Mouse (Mus musculus): ENCODE results near the gene Kank2. TPM values are rescaled to one million over a fixed set of nuclear protein-coding genes. Genes with fewer than 3 reads are reported as not detected.
A peak's percentile ranks its signal among the peaks of the same experiment; 100 is the strongest.

The Kank2 gene
- polyA plus RNA-seq, 1 experiment from 2014 or later = 4.9 TPM

DNA sequence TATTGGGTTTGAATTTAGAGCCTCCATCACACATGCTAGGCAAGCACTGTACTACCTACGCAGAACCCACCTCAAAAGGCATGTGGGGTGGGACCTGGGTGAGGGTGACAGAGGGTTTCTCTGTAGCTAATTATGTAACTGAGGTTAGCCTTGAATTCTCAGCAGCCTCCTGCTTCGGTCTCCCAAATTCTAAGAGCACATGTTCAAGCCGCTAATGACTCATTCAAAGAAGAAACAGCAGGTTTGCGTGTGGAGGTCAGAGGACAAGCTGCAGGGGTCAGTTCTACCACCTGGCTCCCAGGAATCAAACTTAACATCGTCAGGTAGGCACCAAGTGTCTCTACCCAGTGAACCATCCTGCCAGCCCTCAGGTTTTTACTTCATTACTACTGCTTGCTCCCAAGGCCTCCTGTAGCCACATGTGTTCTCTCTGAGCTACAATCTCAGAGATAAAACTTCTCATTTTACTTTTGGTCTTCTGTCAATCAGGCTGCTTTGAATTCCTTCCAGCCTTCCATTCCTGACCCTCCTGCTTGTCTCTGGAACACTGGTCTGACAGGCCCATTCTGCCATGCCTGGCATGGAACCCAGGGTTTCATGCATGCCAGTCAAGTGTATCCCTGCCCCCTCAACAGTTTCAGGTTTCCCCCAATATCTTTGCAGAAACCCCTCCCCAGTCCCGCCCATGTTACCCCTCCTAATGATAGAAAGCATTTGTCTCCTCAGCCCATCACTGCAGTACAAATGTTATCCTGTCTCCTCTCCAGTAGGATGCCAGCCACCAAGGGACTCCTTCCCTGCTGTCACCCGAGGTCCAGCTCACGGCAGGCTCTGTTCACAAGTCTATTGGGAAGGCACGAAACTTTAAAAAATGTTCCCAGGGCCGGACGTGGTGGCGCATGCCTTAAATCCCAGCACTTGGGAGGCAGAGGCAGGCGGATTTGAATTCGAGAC, 39.7 kb downstream of the Kank2 start:
- Histone ChIP-seq H3K27ac (replicated peaks) (no peak overlapping the region), H3K4me3 (replicated peaks) (peak overlapping the region; percentile 61), H3K4me1 (peaks cover 15% of the 10 kb centered on the region), H3K27me3 (replicated peaks) (no peaks in the 10 kb centered on the region), H3K9me3 (replicated peaks) (no peaks in the 10 kb centered on the region), H3K4me2 (peak overlapping the region; percentile 97), H3K36me3 (no peaks in the 10 kb centered on the region), H3K9ac (replicated peaks) (no peak overlapping the region)
- ATAC-seq (ENCODE audit: low FRiP score) = no peak
- WGBS = 67% methylated on average over 14 of the region's 14 CpGs

DNA sequence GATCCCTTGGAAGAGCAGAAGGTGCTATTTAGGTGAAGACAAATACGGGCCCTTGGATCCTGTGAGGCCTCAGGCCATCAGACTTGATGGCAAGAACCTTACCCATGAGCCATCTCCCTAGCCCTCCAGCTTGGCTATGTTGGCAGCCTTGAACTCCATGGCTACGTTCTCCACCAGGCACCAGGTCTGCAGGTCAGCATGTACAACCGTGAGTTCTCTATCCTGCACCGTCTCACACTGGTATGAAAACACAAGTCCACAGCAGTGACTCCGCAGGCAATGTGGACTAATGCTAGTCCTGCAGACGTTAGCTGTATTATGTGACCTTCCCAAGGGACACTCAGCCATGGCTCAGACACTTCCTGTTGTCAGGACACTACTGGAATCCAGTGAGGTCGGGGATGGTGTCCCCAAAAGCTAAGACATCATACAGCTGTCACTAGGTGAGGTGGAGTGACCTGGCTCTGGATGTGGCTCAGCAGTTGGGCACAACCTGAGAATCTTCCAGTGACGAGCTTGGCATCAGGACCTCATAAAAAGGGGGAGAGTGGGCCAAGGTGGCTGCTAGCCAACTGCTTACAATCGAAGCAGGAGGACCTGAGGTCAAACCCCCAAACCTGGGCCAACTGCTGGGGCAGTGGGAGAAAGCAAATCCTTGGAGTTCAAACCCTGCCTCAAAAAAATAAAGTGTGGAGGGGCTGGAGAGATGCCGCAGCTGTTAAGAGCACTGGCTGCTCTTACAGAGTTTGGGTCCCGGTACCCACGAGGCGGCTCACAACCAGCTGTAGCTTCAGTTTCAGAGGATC, 43.8 kb downstream of the Kank2 start:
- no peak for ATAC-seq (ENCODE audit: low FRiP score)
- WGBS = 80% methylated on average over 13 of the region's 13 CpGs

GRCm38 (mm10) chr9:21754003-21754402, 44.5 kb downstream of the Kank2 start:
- Histone ChIP-seq H3K9me3 (replicated peaks) (no peaks in the 10 kb centered on the region), H3K27ac (replicated peaks) (no peak overlapping the region), H3K27me3 (replicated peaks) (no peaks in the 10 kb centered on the region), H3K4me1 (peaks cover 4% of the 10 kb centered on the region), H3K4me2 (no peak overlapping the region), H3K4me3 (replicated peaks) (no peak overlapping the region), H3K36me3 (peaks cover 5% of the 10 kb centered on the region), H3K9ac (replicated peaks) (no peak overlapping the region)
- 78% methylated on average over 2 of the region's 2 CpGs for WGBS
- no peak for ATAC-seq (ENCODE audit: low FRiP score)

More for the DNA sequence above, 43.8 kb downstream of the Kank2 start:
- Histone ChIP-seq H3K27ac (replicated peaks) (no peak overlapping the region), H3K36me3 (no peaks in the 10 kb centered on the region), H3K9me3 (replicated peaks) (no peaks in the 10 kb centered on the region), H3K27me3 (replicated peaks) (no peaks in the 10 kb centered on the region), H3K4me2 (no peak overlapping the region), H3K4me3 (replicated peaks) (no peak overlapping the region), H3K4me1 (peaks cover 11% of the 10 kb centered on the region), H3K9ac (replicated peaks) (no peak overlapping the region)

GRCm38 (mm10) chr9:21752252-21752792, 46.2 kb downstream of the Kank2 start:
- Histone ChIP-seq H3K9me3 (replicated peaks) (no peaks in the 10 kb centered on the region), H3K9ac (replicated peaks) (no peak overlapping the region), H3K4me1 (peaks cover 6% of the 10 kb centered on the region), H3K27me3 (replicated peaks) (no peaks in the 10 kb centered on the region), H3K4me3 (replicated peaks) (no peak overlapping the region), H3K27ac (replicated peaks) (no peak overlapping the region), H3K36me3 (peaks cover 19% of the 10 kb centered on the region), H3K4me2 (no peak overlapping the region)
- 68% methylated on average over 10 of the region's 10 CpGs for WGBS
- ATAC-seq (ENCODE audit: low FRiP score) = no peak

- no peak overlapping the region for H3K27ac ChIP-seq (replicated peaks)
- no peaks in the 10 kb centered on the region for H3K27me3 ChIP-seq (replicated peaks)
- H3K9ac ChIP-seq (replicated peaks) = no peak overlapping the region
- H3K36me3 ChIP-seq = peaks cover 29% of the 10 kb centered on the region
- H3K4me3 ChIP-seq (replicated peaks) = no peak overlapping the region
- H3K4me1 ChIP-seq = peaks cover 6% of the 10 kb centered on the region
- ATAC-seq (ENCODE audit: low FRiP score) = no peak
- no peaks in the 10 kb centered on the region for H3K9me3 ChIP-seq (replicated peaks)
- WGBS = 71% methylated on average over 6 of the region's 6 CpGs
- H3K4me2 ChIP-seq = no peak overlapping the region
These were observed 47.2 kb downstream of the Kank2 start for GRCm38 (mm10) chr9:21751347-21751746.

GRCm38 (mm10) chr9:21750370-21750769, 48.2 kb downstream of the Kank2 start:
- no peak for ATAC-seq (ENCODE audit: low FRiP score)
- H3K9ac ChIP-seq (replicated peaks) = no peak overlapping the region
- no peaks in the 10 kb centered on the region for H3K27me3 ChIP-seq (replicated peaks)
- H3K27ac ChIP-seq (replicated peaks) = no peak overlapping the region
- peaks cover 39% of the 10 kb centered on the region for H3K36me3 ChIP-seq
- 83% methylated on average over 3 of the region's 3 CpGs for WGBS
- no peak overlapping the region for H3K4me2 ChIP-seq
- no peak overlapping the region for H3K4me3 ChIP-seq (replicated peaks)
- peaks cover 6% of the 10 kb centered on the region for H3K4me1 ChIP-seq
- no peaks in the 10 kb centered on the region for H3K9me3 ChIP-seq (replicated peaks)

DNA sequence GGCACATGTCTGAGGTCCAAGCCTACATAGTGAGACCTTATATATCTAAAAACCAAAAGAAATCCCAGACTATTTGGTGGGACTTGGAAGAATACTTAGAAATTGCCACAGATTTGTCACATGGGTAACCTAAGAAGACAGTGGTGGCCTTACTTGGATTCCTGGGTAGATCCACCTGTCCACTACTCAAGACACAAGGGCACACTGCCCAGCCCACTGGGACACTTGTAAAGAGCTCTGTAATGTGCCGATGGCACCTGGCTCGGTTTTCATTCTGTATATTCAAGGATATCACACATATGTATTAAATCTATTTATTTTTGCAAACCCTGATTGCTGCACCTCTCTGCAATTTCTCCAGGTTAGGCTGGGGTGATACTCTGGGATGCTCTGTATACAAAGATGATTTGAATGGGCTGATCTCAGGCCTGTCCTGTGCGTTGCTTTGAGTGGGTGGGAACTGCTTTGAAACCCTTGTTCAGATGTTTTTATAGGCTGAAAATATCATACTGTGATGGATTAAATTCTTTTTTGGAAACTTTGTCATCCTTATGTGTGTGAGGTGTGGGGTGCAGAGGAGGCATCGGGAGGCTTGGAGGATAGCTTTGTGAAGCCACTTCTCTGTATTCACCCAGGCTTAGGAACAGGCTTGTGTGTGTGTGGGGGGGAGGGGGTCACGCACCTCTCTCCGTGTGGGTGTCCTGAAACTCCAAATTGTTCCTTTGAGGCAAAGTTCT, 49.0 kb downstream of the Kank2 start:
- H3K4me3 ChIP-seq (replicated peaks) = no peak overlapping the region
- no peak overlapping the region for H3K27ac ChIP-seq (replicated peaks)
- H3K9ac ChIP-seq (replicated peaks) = no peak overlapping the region
- peaks cover 47% of the 10 kb centered on the region for H3K36me3 ChIP-seq
- no peak overlapping the region for H3K4me2 ChIP-seq
- peaks cover 6% of the 10 kb centered on the region for H3K4me1 ChIP-seq
- 89% methylated on average over 6 of the region's 6 CpGs for WGBS
- H3K9me3 ChIP-seq (replicated peaks) = no peaks in the 10 kb centered on the region
- H3K27me3 ChIP-seq (replicated peaks) = no peaks in the 10 kb centered on the region
- ATAC-seq (ENCODE audit: low FRiP score) = no peak

DNA sequence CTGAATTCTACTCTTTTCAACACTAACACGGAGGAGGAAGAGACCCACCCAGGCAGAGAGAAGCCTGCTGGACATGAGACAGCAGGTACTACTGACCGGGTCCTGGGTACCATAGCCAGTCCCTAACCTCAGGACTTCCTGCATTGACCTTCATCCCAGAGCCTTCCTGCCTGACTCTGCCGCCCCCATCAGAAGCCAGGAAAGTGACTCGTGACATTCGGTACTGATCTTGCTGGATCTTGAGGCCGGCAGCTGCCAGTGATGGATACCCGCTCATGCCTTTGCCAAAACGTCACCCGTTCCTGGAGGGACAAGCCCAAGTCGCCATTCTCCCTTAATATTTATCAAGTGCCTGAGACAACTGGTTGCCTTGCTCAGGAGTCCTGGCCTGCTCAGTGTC, 50.1 kb downstream of the Kank2 start:
- Histone ChIP-seq H3K27ac (replicated peaks) (peak overlapping the region; percentile 23), H3K4me2 (no peak overlapping the region), H3K4me1 (peaks cover 6% of the 10 kb centered on the region; the same call in 1 of the 2 replicates), H3K27me3 (replicated peaks) (no peaks in the 10 kb centered on the region), H3K4me3 (replicated peaks) (no peak overlapping the region), H3K36me3 (peaks cover 57% of the 10 kb centered on the region), H3K9ac (replicated peaks) (no peak overlapping the region), H3K9me3 (replicated peaks) (no peaks in the 10 kb centered on the region)
- no peak for ATAC-seq (ENCODE audit: low FRiP score)
- 89% methylated on average over 10 of the region's 10 CpGs for WGBS

DNA sequence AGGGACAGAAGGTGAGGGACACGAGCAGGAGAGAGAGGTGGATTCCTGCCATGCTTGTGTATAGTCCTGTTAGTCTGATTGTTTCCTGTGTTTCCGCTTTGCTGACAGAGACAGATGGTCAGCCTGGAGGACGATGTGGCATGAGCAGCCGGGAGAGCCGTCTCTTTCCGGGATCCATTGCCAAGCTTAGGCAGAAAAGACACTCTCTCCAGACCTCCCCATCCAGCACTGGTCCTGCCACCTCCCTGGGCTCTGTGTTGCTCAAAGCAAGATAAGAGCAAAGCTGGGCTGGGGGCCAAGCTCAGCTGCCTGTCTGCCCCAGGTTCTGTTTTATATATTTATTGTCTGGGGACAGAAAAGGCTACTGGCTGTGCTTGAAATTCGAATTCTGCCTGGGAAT, 50.5 kb downstream of the Kank2 start:
- H3K36me3 ChIP-seq = peaks cover 57% of the 10 kb centered on the region
- H3K27me3 ChIP-seq (replicated peaks) = no peaks in the 10 kb centered on the region
- H3K4me2 ChIP-seq = no peak overlapping the region
- peaks cover 6% of the 10 kb centered on the region; the same call in 1 of the 2 replicates for H3K4me1 ChIP-seq
- ATAC-seq (ENCODE audit: low FRiP score) = no peak
- no peak overlapping the region for H3K4me3 ChIP-seq (replicated peaks)
- 51% methylated on average over 7 of the region's 7 CpGs for WGBS
- no peaks in the 10 kb centered on the region for H3K9me3 ChIP-seq (replicated peaks)
- H3K9ac ChIP-seq (replicated peaks) = no peak overlapping the region
- peak overlapping the region; percentile 23 for H3K27ac ChIP-seq (replicated peaks)

DNA sequence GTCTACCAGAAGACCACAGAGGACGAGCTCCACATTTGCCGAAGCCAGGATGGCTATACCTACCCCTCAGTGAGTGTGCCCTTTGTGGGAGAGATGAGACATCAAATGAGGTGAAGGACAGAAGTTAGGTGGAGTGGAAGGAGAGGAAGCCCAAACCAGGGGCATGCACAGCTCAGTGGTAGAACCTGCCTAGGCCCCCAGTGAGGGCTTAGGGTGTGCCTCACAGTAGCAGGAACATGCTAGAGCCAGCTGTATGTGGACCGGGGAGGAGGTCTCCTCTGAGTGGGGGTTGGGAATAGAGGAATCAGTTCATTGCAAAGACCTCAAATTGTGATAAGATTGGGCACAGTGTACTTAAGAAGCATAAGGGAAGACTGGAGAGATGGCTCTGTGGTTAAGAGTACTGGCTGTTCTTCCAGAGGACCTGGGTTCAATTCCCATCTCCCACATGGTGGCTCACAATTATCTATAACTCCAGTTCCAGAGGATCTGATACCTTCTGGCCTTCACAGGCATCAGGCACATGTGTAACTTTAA, 51.2 kb downstream of the Kank2 start:
- Histone ChIP-seq H3K9me3 (replicated peaks) (no peaks in the 10 kb centered on the region), H3K4me3 (replicated peaks) (no peak overlapping the region), H3K9ac (replicated peaks) (no peak overlapping the region), H3K4me1 (peaks cover 5% of the 10 kb centered on the region; the same call in 1 of the 2 replicates), H3K36me3 (peaks cover 65% of the 10 kb centered on the region), H3K27ac (replicated peaks) (peak overlapping the region; percentile 23; the same call in 1 of the 2 replicates), H3K4me2 (no peak overlapping the region), H3K27me3 (replicated peaks) (no peaks in the 10 kb centered on the region)
- no peak for ATAC-seq (ENCODE audit: low FRiP score)
- WGBS = 88% methylated on average over 3 of the region's 3 CpGs

- no peak overlapping the region for H3K4me3 ChIP-seq (replicated peaks)
These were observed 57.0 kb downstream of the Kank2 start for GRCm38 (mm10) chr9:21741514-21741913.

More at GRCm38 (mm10) chr9:21741514-21741913, 57.0 kb downstream of the Kank2 start:
- 96% methylated on average over 11 of the region's 11 CpGs for WGBS
- Histone ChIP-seq H3K27ac (replicated peaks) (no peak overlapping the region), H3K9ac (replicated peaks) (no peak overlapping the region), H3K4me2 (no peak overlapping the region), H3K9me3 (replicated peaks) (no peaks in the 10 kb centered on the region), H3K36me3 (peaks cover 88% of the 10 kb centered on the region), H3K27me3 (replicated peaks) (no peaks in the 10 kb centered on the region), H3K4me1 (no peaks in the 10 kb centered on the region)
- ATAC-seq (ENCODE audit: low FRiP score) = no peak

All from neural tube, embryonic 15.5 days (tissue).